Mouse (Mus musculus) stomach, embryonic 16.5 days (tissue): Measurements from ENCODE around the gene Tstd3. TPM values are rescaled to one million over a fixed set of nuclear protein-coding genes. Genes with fewer than 3 reads are reported as not detected.

ENCODE experiments used
- ATAC-seq: fragments of 200-750 bp; cut with Nextera tagmentation; 2 replicates; pipeline ENCODE4 v1.8.0; 2017; ENCODE audit warnings: moderate number of reproducible peaks, moderate TSS enrichment; ENCODE audit not compliant: insufficient read depth, low FRiP score
- H3K27ac ChIP-seq: fragments of 300-500 bp; sonication (generic); 2 replicates; pipeline ENCODE4 v1.5.1; 2014; ENCODE audit warnings: low read length
- H3K27me3 ChIP-seq: fragments of 300-500 bp; sonication (generic); 2 replicates; pipeline ENCODE4 v1.6.1; 2014; ENCODE audit warnings: low read length, control low read depth, mixed read lengths; ENCODE audit not compliant: control insufficient read depth, insufficient read depth
- H3K36me3 ChIP-seq: fragments of 300-500 bp; sonication (generic); 2 replicates; pipeline ENCODE4 v1.6.1; 2014; ENCODE audit warnings: low read length; ENCODE audit not compliant: control insufficient read depth, insufficient read depth
- H3K4me1 ChIP-seq: fragments of 300-500 bp; sonication (generic); 2 replicates; pipeline ENCODE4 v1.6.1; 2014; ENCODE audit warnings: low read length, control low read depth, mixed read lengths; ENCODE audit not compliant: control insufficient read depth, insufficient read depth
- H3K4me2 ChIP-seq: fragments of 300-500 bp; sonication (generic); 2 replicates; pipeline ENCODE4 v1.6.1; 2014; ENCODE audit warnings: low read depth, low read length, mixed read lengths
- H3K4me3 ChIP-seq: fragments of 300-500 bp; sonication (generic); replicated peaks from 2 replicates; pipeline ENCODE4 v1.5.1; 2014; ENCODE audit warnings: mild to moderate bottlenecking, low read length
- H3K9ac ChIP-seq: fragments of 300-500 bp; sonication (generic); 2 replicates; pipeline ENCODE4 v1.6.1; 2014; ENCODE audit warnings: low read length
- H3K9me3 ChIP-seq: fragments of 300-500 bp; sonication (generic); replicated peaks from 2 replicates; pipeline ENCODE4 v1.6.1; 2016; ENCODE audit warnings: low read length, control low read depth; ENCODE audit not compliant: control insufficient read depth
- WGBS: fragments of 180-500 bp; shearing (Covaris S2); extraction: QIAGEN DNeasy Blood & Tissue Kit; methylation state at CpG from one replicate; pipeline ENCODE4 v1.1.7; 2014; 5-methylcytosine and 5-hydroxymethylcytosine counted together
- polyA plus RNA-seq: library from polyadenylated mRNA; unstranded; fragments of >200 nt; fragmentation: Nextera tagmentation; extraction: Ambion mirVana; gene quantifications from 2 replicates; pipeline ENCODE4 v1.2.1, GENCODE M21; 2015

The Tstd3 gene
- polyA plus RNA-seq, 1 experiment from 2014 or later = 15.2 TPM

- ATAC-seq = no peak
- Histone ChIP-seq H3K36me3 (peaks cover 8% of the 10 kb centered on the region; the same call in 1 of the 2 replicates), H3K27ac (no peak overlapping the region), H3K4me2 (no peak overlapping the region), H3K4me1 (no peaks in the 10 kb centered on the region), H3K9ac (no peak overlapping the region), H3K9me3 (no peaks in the 10 kb centered on the region), H3K27me3 (no peaks in the 10 kb centered on the region), H3K4me3 (no peak overlapping the region)
- WGBS = 89% methylated on average over 6 of the region's 6 CpGs
These were observed 21.9 kb upstream of the Tstd3 start for GRCm38 (mm10) chr4:21788903-21789302.

DNA sequence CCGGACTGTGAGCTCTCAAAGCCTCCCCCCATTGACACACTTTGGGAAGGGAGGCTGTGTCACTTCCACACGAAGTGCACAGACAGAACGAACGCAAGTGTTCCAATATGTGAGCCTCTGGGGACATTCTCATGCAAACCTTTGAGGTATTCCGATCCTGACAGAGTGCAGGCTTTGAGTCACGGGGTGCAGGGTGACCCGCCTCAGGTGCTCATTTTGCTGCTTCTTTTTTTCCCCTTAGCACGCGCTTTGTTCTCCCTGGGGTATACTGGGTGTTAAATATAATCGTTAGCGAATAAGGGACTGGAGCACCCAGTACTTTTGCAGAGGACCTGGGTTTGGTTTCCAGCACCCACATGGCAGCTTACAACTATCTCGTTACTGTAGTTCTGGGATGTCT is 19.3 kb upstream of the Tstd3 start:
- no peak for ATAC-seq
- Histone ChIP-seq H3K9ac (no peak overlapping the region), H3K4me3 (no peak overlapping the region), H3K27me3 (no peaks in the 10 kb centered on the region), H3K4me2 (no peak overlapping the region), H3K27ac (no peak overlapping the region), H3K36me3 (peaks cover 13% of the 10 kb centered on the region), H3K9me3 (no peaks in the 10 kb centered on the region), H3K4me1 (no peaks in the 10 kb centered on the region)
- WGBS = 94% methylated on average over 12 of the region's 12 CpGs

- H3K27ac ChIP-seq = no peak overlapping the region
- H3K27me3 ChIP-seq = no peaks in the 10 kb centered on the region
- ATAC-seq = no peak
- H3K4me1 ChIP-seq = 0 out of 2 replicates have a peak, but pooled peaks cover 5% of the 10 kb centered on the region
- H3K9ac ChIP-seq = no peak overlapping the region
- peaks cover 9% of the 10 kb centered on the region; the same call in 1 of the 2 replicates for H3K36me3 ChIP-seq
- H3K4me2 ChIP-seq = no peak overlapping the region
- 87% methylated on average over 12 of the region's 12 CpGs for WGBS
- H3K4me3 ChIP-seq = no peak overlapping the region
- no peaks in the 10 kb centered on the region for H3K9me3 ChIP-seq
These were observed 14.1 kb upstream of the Tstd3 start for GRCm38 (mm10) chr4:21780816-21781726.

DNA sequence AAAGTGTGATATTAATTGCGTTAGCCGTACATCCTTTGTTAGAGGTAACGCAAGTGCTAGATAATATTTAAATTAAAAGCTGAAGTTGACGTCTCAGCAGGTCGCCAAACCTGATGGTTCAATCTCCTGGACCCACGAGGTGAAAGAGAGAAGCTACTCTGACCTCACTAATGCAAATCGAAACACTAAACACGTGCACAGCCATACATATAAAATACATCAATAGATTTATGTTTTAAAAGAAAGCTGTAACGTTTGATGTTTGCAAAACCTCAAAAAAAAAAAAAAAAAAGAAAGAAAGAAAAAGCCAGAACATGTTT is 9.9 kb upstream of the Tstd3 start:
- Histone ChIP-seq H3K27ac (no peak overlapping the region), H3K4me3 (peak overlapping the region; percentile 90), H3K9ac (peak overlapping the region; percentile 94), H3K4me2 (peak overlapping the region; percentile 84), H3K4me1 (0 out of 2 replicates have a peak, but pooled peaks cover 5% of the 10 kb centered on the region), H3K27me3 (no peaks in the 10 kb centered on the region), H3K36me3 (0 out of 2 replicates have a peak, but pooled peaks cover 6% of the 10 kb centered on the region), H3K9me3 (no peaks in the 10 kb centered on the region)
- ATAC-seq = no peak
- 6% methylated on average over 9 of the region's 9 CpGs for WGBS

DNA sequence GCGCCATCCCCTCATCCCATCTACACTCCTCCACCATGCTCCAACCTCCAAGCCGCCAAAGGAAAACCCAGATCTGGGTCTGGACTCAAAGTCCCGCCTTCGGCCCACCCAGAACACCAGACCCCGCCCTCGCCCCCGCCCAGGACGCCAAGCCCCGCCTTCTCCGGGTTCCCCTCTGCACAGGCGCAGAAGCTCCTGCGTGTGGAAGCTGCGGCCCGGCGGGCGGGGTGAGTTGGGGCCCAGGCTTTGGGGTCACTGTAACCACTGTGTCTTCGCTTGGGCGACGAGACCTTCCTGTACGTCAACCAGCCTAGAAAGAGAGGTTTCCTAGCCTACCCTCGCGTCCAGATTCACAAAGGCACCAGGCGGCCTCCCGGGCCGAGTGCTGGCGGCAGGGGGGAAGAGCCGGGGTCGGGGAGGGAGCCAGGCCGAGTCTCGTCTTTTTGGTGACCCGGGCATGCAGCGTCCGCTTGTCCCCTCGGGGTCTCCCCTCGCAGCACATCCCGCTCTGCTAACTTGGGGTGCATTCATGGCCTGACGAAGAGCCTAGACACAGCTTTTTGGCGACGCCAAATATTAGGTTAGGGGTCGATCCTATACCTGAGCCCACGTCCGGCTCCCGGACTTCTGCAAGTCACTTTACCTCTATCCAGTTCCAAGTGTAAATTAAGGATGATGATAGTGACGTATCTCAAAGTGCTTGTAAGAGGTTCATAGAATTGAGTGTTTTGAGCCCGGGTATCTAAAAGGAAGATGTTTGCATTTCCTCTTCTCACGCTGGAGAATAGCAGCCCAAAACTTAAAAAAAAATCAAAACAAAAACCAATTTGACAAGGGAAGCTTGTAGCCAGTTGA is 9.3 kb upstream of the Tstd3 start:
- ATAC-seq = peak; percentile 99
- peak overlapping the region; percentile 52 for H3K27ac ChIP-seq
- H3K9ac ChIP-seq = peak overlapping the region; percentile 94
- H3K27me3 ChIP-seq = no peaks in the 10 kb centered on the region
- H3K36me3 ChIP-seq = 0 out of 2 replicates have a peak, but pooled peaks cover 3% of the 10 kb centered on the region
- H3K4me1 ChIP-seq = 0 out of 2 replicates have a peak, but pooled peaks cover 5% of the 10 kb centered on the region
- H3K4me3 ChIP-seq = peak overlapping the region; percentile 90
- peak overlapping the region; percentile 84 for H3K4me2 ChIP-seq
- H3K9me3 ChIP-seq = no peaks in the 10 kb centered on the region
- WGBS = under 1% methylated on average over 46 of the region's 46 CpGs

- H3K4me2 ChIP-seq = no peak overlapping the region
- H3K4me1 ChIP-seq = 0 out of 2 replicates have a peak, but pooled peaks cover 3% of the 10 kb centered on the region
- no peak overlapping the region for H3K9ac ChIP-seq
- 90% methylated on average over 1 of the region's 1 CpGs for WGBS
- H3K27me3 ChIP-seq = no peaks in the 10 kb centered on the region
- ATAC-seq = no peak
- no peak overlapping the region for H3K4me3 ChIP-seq
- no peaks in the 10 kb centered on the region for H3K9me3 ChIP-seq
- H3K27ac ChIP-seq = no peak overlapping the region
- no peaks in the 10 kb centered on the region for H3K36me3 ChIP-seq
These were observed 5.3 kb upstream of the Tstd3 start for GRCm38 (mm10) chr4:21772306-21772705.

GRCm38 (mm10) chr4:21771064-21771463 is 4.1 kb upstream of the Tstd3 start:
- 64% methylated on average over 1 of the region's 1 CpGs for WGBS
- no peak overlapping the region for H3K27ac ChIP-seq

DNA sequence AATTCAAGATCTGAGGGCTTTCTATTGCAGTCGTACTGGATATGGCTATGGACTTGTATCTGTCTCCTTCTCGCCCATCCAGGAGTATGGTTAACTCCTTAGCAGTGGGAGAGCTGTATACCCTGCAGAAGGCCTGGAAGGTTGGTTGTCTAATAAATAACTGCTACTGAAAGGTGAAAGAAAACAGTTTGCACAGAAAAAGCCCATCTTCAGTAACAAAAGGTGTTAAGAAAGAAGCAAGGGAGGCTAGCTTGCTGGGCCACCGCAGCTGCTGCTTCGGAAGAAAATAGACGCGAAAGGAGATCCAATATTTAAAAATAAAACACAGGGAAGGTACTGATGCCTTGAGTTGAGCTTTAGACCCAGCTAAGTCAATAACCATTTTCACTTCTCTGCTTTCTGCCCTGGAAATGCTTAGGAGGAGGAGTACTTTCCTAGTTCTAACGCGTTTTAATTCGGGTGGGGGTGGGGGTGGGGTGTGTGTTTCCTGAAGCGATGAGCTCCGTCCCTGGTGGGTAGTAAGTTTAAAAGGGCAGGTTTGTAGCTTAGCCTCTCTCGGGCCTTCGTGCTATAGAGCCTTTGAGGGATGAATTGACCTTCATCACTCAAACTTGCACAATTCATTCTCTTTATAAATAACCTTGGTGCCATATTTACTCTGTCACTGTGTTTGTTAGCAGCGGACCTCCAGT is 695 bp downstream of the Tstd3 start:
- H3K4me1 ChIP-seq = peaks cover 2% of the 10 kb centered on the region; the same call in 1 of the 2 replicates

More at GRCm38 (mm10) chr4:21771064-21771463, 4.1 kb upstream of the Tstd3 start:
- ATAC-seq = no peak
- H3K9ac ChIP-seq = no peak overlapping the region
- no peak overlapping the region for H3K4me3 ChIP-seq
- H3K9me3 ChIP-seq = no peaks in the 10 kb centered on the region
- no peaks in the 10 kb centered on the region for H3K27me3 ChIP-seq
- H3K4me2 ChIP-seq = no peak overlapping the region
- H3K4me1 ChIP-seq = no peaks in the 10 kb centered on the region
- no peaks in the 10 kb centered on the region for H3K36me3 ChIP-seq

More for the DNA sequence above, 695 bp downstream of the Tstd3 start:
- H3K36me3 ChIP-seq = no peaks in the 10 kb centered on the region
- peak overlapping the region; percentile 74 for H3K9ac ChIP-seq
- 19% methylated on average over 14 of the region's 14 CpGs for WGBS
- peak overlapping the region; percentile 61 for H3K4me2 ChIP-seq
- H3K27me3 ChIP-seq = no peaks in the 10 kb centered on the region
- peak overlapping the region; percentile 65 for H3K4me3 ChIP-seq
- no peaks in the 10 kb centered on the region for H3K9me3 ChIP-seq
- no peak overlapping the region for H3K27ac ChIP-seq
- peak; percentile 25; the same call in 1 of the 2 replicates for ATAC-seq
